Mouse (Mus musculus) kidney, embryonic 16.5 days (tissue): ENCODE results near the gene Kif1a. TPM values are rescaled to one million over a fixed set of nuclear protein-coding genes. Genes with fewer than 3 reads are reported as not detected.

Experiments used
- ATAC-seq: fragments of 200-750 bp; cut with Nextera tagmentation; 2 replicates; pipeline ENCODE4 v1.8.0; 2017; ENCODE audit warnings: moderate TSS enrichment; ENCODE audit not compliant: low FRiP score, low TSS enrichment
- H3K27ac ChIP-seq: fragments of 300-500 bp; sonication (generic); 2 replicates; pipeline ENCODE4 v1.5.1; 2014; ENCODE audit warnings: low read length
- H3K27me3 ChIP-seq: fragments of 300-500 bp; sonication (generic); 2 replicates; pipeline ENCODE4 v1.6.1; 2014; ENCODE audit warnings: low read length, control low read depth, mixed read lengths; ENCODE audit not compliant: insufficient read depth
- H3K36me3 ChIP-seq: fragments of 300-500 bp; sonication (generic); 2 replicates; pipeline ENCODE4 v1.6.1; 2014; ENCODE audit warnings: low read length, control low read depth, mixed read lengths; ENCODE audit not compliant: insufficient read depth
- H3K4me1 ChIP-seq: fragments of 300-500 bp; sonication (generic); 2 replicates; pipeline ENCODE4 v1.6.1; 2014; ENCODE audit warnings: low read length, control low read depth, mixed read lengths; ENCODE audit not compliant: insufficient read depth
- H3K4me2 ChIP-seq: fragments of 300-500 bp; sonication (generic); replicated peaks from 2 replicates; pipeline ENCODE4 v1.6.1; 2014; ENCODE audit warnings: low read depth, low read length
- H3K4me3 ChIP-seq: fragments of 300-500 bp; sonication (generic); 2 replicates; pipeline ENCODE4 v1.5.1; 2014; ENCODE audit warnings: mild to moderate bottlenecking, low read length
- H3K9ac ChIP-seq: fragments of 300-500 bp; sonication (generic); replicated peaks from 2 replicates; pipeline ENCODE4 v1.6.1; 2014; ENCODE audit warnings: low read length
- H3K9me3 ChIP-seq: fragments of 300-500 bp; sonication (generic); 2 replicates; pipeline ENCODE4 v1.6.1; 2016; ENCODE audit warnings: low read length, control low read depth
- WGBS: fragments of 180-500 bp; shearing (Covaris S2); extraction: QIAGEN DNeasy Blood & Tissue Kit; methylation state at CpG from one replicate; pipeline ENCODE4 v1.1.7; 2014; 5-methylcytosine and 5-hydroxymethylcytosine counted together
- polyA plus RNA-seq: library from polyadenylated mRNA; unstranded; fragments of >200 nt; fragmentation: Nextera tagmentation; extraction: Ambion mirVana; gene quantifications from 2 replicates; pipeline ENCODE4 v1.2.1, GENCODE M21; 2015

Gene Kif1a
- polyA plus RNA-seq, 1 experiment from 2014 or later, result 7.4 TPM

DNA sequence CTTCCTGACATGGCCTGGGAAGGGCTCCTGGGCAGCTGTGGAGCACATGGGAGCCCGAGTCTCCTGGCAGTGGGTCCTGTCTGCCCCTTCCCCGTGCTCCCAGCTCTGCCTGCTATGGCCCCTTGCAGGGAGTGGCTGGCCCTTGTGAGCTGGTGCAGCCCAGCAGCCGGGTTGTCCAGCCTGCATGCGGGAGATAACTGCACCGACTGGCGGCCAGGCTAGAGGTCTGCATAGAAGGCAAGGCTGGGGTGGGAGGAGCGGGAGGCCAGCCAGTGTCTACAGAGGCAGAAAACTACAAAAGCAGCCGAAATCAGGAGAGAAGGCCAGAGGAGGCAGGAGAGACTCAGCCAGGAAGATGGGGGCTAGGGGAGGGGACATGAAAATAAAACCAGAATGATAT is 67.8 kb downstream of the Kif1a start:
- H3K27me3 ChIP-seq, result no peaks in the 10 kb centered on the region
- WGBS, result 49% methylated on average over 8 of the region's 8 CpGs
- H3K9ac ChIP-seq, result no peak overlapping the region
- ATAC-seq, result no peak
- no peaks in the 10 kb centered on the region for H3K36me3 ChIP-seq
- H3K4me2 ChIP-seq, result no peak overlapping the region
- H3K27ac ChIP-seq, result no peak overlapping the region
- H3K4me3 ChIP-seq, result no peak overlapping the region
- no peaks in the 10 kb centered on the region for H3K9me3 ChIP-seq
- H3K4me1 ChIP-seq, result no peaks in the 10 kb centered on the region

DNA sequence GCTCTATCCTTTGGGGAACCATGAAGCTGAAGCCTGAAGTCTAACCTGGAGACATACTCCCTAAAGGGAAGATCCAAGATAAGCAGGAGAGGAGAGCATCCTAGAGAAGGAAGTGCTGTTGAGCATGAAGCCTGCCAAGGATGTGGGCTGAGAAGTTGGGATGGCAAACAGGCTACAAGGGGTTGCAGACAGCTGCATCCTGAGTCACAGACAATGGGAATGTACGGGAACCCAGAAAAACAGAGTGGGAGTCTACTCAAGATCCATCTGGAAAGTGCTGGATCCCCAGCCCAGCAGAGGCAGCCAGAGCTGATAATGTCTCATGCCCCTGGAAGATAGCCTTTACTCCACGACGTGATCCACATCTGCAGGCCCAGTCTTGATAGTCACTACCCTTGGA is 70.6 kb downstream of the Kif1a start:
- no peak overlapping the region for H3K27ac ChIP-seq
- H3K9me3 ChIP-seq, result no peaks in the 10 kb centered on the region
- no peak for ATAC-seq
- 84% methylated on average over 3 of the region's 3 CpGs for WGBS
- H3K36me3 ChIP-seq, result no peaks in the 10 kb centered on the region
- H3K4me1 ChIP-seq, result no peaks in the 10 kb centered on the region
- no peak overlapping the region for H3K9ac ChIP-seq
- no peak overlapping the region for H3K4me2 ChIP-seq
- no peaks in the 10 kb centered on the region for H3K27me3 ChIP-seq
- H3K4me3 ChIP-seq, result no peak overlapping the region

DNA sequence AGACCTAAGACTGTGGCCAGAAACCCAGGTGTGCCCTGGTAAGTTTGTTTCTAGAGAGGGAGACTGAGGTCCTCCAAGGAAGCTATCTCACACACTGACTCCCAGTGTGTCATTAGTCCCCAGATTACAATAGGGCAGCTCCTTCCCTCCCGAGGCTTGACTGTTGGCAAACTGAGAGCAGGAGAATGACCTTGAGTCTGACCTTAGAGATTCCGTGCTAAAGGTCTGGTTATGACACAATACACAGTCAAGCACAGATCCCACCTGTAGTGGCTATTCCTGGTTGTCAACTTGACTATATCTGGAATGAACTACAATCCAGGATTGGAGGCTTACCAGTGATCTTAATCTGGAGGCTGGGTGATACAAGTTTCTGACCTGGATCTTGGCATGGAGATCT is 71.7 kb downstream of the Kif1a start:
- 68% methylated on average over 2 of the region's 2 CpGs for WGBS
- no peak overlapping the region for H3K4me3 ChIP-seq
- H3K4me1 ChIP-seq, result no peaks in the 10 kb centered on the region
- no peaks in the 10 kb centered on the region for H3K27me3 ChIP-seq
- no peaks in the 10 kb centered on the region for H3K36me3 ChIP-seq
- no peak overlapping the region for H3K4me2 ChIP-seq
- H3K27ac ChIP-seq, result no peak overlapping the region
- no peak overlapping the region for H3K9ac ChIP-seq
- no peaks in the 10 kb centered on the region for H3K9me3 ChIP-seq
- ATAC-seq, result no peak

DNA sequence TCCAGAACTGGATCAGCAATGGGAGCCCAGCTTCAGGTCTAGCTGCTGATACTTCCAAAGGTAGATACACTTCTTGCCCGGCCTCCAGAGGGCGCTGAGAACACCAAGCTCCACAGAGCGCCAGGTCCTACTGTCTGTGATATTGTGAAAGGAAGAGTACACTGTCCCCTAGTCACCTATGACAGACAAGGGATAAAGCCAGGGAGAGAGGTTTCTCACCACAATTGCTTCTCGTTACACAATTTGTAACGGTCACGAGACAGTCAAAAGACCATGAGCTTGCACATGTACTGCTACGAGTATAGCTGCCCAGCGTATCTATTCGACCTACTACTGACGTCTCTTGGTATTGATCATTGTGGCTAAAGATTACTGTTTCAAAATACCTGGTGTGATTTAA is 72.4 kb downstream of the Kif1a start:
- Histone ChIP-seq H3K4me1 (no peaks in the 10 kb centered on the region), H3K27me3 (no peaks in the 10 kb centered on the region), H3K36me3 (no peaks in the 10 kb centered on the region), H3K9me3 (no peaks in the 10 kb centered on the region), H3K9ac (no peak overlapping the region), H3K4me2 (no peak overlapping the region), H3K4me3 (no peak overlapping the region), H3K27ac (no peak overlapping the region)
- 93% methylated on average over 10 of the region's 10 CpGs for WGBS
- ATAC-seq, result no peak

DNA sequence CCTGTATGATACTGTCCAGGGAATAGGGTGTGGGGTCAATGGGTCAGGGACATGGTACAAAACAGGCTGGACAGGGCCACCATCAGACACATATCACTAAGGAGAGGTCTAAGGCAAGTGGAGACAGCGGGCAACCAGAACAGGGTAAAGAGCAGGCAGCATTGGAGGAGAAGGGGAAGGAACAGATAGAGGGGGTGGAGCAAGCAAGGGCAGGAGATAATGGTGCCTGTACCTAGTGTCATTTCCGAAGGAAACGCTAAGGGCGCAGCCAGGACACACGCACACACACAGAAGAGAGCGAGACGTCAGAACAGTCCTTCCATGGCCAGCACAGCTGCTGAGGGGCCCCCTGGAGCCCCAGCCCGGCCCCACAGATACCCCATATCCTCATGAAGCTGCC is 75.2 kb downstream of the Kif1a start:
- ATAC-seq, result no peak
- Histone ChIP-seq H3K9me3 (no peaks in the 10 kb centered on the region), H3K36me3 (no peaks in the 10 kb centered on the region)

DNA sequence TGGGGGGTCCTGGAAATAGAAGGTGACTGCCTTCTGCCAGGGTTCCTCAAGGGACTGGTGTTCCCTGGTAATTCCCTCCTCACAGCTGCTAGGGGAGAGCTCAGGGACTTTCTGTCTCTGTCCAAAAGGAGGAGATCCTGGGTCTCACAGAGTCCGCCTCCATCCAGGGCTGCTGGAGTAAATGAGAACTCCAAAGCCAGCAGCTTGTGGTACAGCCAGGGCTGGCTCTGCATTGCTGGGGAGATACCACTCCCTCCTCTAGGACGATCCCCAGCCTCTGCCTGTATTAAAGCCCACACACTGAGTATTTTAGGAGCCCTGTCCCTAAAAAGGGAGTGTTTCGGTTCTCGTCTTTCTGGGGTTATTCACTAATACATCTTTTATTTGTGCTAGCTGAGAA is 81.1 kb downstream of the Kif1a start:
- Histone ChIP-seq H3K9ac (no peak overlapping the region), H3K9me3 (no peaks in the 10 kb centered on the region), H3K4me1 (no peaks in the 10 kb centered on the region), H3K4me3 (no peak overlapping the region), H3K27ac (no peak overlapping the region), H3K27me3 (no peaks in the 10 kb centered on the region), H3K4me2 (no peak overlapping the region), H3K36me3 (no peaks in the 10 kb centered on the region)
- no peak for ATAC-seq
- 73% methylated on average over 4 of the region's 4 CpGs for WGBS

More for the DNA sequence above, 75.2 kb downstream of the Kif1a start:
- H3K4me1 ChIP-seq, result no peaks in the 10 kb centered on the region
- H3K27me3 ChIP-seq, result no peaks in the 10 kb centered on the region
- H3K9ac ChIP-seq, result no peak overlapping the region
- WGBS, result 84% methylated on average over 8 of the region's 8 CpGs
- H3K4me3 ChIP-seq, result no peak overlapping the region
- no peak overlapping the region for H3K27ac ChIP-seq
- no peak overlapping the region for H3K4me2 ChIP-seq

DNA sequence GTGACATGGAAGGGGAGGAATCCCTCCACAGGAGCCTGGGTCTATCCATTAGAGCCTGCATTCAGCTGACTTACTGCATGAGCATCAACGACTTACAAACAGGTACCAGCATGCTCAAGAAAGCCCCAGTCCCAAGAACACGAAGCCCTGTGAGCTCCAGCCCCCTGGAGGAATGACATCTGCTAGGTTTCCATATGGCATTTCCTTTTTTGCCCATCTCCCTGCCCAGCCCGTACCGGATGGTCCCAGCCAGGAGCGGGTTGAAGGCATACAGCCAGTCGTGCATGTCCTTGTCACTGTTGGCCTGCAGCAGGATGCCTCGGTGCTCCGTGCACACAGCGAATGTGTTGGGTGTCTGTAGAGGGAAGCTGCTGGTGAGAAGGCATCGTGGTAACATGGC is 83.0 kb downstream of the Kif1a start:
- WGBS, result 74% methylated on average over 10 of the region's 10 CpGs
- H3K9me3 ChIP-seq, result no peaks in the 10 kb centered on the region
- H3K9ac ChIP-seq, result no peak overlapping the region
- H3K36me3 ChIP-seq, result no peaks in the 10 kb centered on the region
- ATAC-seq, result no peak
- H3K4me2 ChIP-seq, result no peak overlapping the region
- no peak overlapping the region for H3K27ac ChIP-seq
- H3K27me3 ChIP-seq, result no peaks in the 10 kb centered on the region
- H3K4me1 ChIP-seq, result no peaks in the 10 kb centered on the region
- no peak overlapping the region for H3K4me3 ChIP-seq

DNA sequence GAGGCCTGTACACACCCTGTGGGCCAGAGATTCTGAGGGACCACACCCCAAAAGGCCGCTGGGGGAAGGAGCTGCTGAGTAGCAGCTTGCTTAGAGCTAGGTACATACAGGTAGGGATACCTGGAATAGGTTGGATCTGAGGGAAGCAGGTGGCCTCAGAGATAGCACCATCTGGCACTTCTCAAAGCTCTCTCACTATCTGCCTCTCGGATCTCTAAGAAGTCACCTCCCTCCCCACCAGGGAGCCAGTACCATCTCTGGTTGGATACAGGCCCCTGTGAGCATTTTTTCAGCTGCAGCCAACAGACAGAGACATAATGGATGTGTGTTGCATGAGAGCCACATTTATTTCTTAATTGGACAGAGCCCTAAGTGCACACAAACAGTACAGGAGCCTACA is 86.6 kb downstream of the Kif1a start:
- H3K4me2 ChIP-seq, result no peak overlapping the region
- no peaks in the 10 kb centered on the region for H3K9me3 ChIP-seq
- no peaks in the 10 kb centered on the region for H3K4me1 ChIP-seq
- H3K9ac ChIP-seq, result no peak overlapping the region
- no peak overlapping the region for H3K4me3 ChIP-seq
- H3K36me3 ChIP-seq, result no peaks in the 10 kb centered on the region
- no peaks in the 10 kb centered on the region for H3K27me3 ChIP-seq
- H3K27ac ChIP-seq, result no peak overlapping the region
- WGBS, result 60% methylated on average over 2 of the region's 2 CpGs
- ATAC-seq, result no peak

DNA sequence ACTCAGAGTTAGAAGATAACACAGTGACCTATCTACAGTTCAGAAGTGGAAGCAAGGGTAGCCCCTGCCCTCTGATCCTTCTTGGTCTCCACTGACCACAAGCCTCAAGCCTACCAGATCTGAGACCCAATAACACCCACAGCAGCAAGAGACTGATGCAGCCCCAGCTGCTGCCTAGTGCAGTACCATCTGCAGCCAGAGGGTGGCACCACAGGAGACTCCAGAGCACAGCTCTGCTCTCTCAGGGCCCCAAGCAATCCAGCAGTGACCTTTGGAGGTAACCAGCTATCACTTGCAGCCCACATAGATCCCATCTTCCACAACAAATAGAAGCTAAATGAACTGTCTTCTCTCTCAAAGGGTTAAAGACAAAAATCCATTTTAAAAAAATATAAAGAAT is 87.3 kb downstream of the Kif1a start:
- Histone ChIP-seq H3K4me3 (no peak overlapping the region), H3K27me3 (no peaks in the 10 kb centered on the region), H3K4me1 (no peaks in the 10 kb centered on the region), H3K4me2 (no peak overlapping the region), H3K9me3 (no peaks in the 10 kb centered on the region), H3K9ac (no peak overlapping the region), H3K36me3 (no peaks in the 10 kb centered on the region), H3K27ac (no peak overlapping the region)
- no peak for ATAC-seq

DNA sequence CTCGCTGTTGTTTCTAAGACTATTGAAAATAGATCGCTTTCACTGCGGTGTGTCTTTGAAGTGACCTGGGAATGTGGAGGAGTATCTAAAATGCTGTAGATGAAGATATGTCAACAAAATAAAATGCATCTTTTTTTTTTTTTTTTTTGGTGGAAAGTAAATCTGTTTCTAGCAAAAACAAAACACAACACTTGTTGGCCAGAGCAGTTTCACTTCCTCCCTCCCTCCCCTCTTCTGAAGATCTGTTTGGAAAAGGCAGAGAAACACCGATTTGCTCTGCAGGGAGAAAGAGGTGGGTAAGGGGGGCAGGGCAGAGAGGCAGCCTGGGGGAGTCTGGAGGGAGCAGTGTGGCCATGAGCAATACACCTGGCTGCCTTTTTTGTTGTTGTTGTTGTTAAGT is 88.4 kb downstream of the Kif1a start:
- WGBS, result 79% methylated on average over 4 of the region's 4 CpGs
- Histone ChIP-seq H3K4me1 (peaks cover 3% of the 10 kb centered on the region; the same call in 1 of the 2 replicates), H3K4me3 (no peak overlapping the region), H3K9me3 (no peaks in the 10 kb centered on the region), H3K27ac (no peak overlapping the region), H3K36me3 (no peaks in the 10 kb centered on the region), H3K27me3 (no peaks in the 10 kb centered on the region), H3K4me2 (no peak overlapping the region), H3K9ac (no peak overlapping the region)
- ATAC-seq, result no peak

DNA sequence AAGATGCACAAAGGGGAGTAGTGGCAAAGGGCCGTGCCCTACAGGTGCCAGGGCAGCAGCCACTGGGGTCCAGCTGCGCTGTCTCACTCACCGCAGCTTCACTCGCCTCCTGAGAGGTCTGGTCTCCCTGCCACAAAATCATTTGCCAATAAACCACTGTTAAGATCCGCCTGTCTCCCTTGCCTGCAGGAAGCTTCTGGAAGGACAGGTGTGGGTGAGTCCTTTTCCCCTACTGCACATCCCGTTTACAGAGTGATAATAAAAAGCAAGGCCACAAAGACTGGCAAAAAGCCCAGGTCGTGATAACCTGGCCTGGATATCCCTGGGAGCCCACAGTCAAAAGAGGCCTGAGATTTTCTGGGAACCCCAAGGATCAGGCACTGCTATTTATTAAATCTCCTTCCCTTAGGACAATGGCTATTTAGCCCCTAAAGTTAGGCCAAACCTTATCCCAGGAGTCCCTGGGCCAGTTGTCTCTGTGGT is 89.6 kb downstream of the Kif1a start:
- WGBS, result 71% methylated on average over 7 of the region's 7 CpGs
- no peak for ATAC-seq

More for the DNA sequence above, 89.6 kb downstream of the Kif1a start:
- Histone ChIP-seq H3K4me3 (no peak overlapping the region), H3K9me3 (no peaks in the 10 kb centered on the region), H3K4me2 (no peak overlapping the region), H3K4me1 (peaks cover 3% of the 10 kb centered on the region; the same call in 1 of the 2 replicates), H3K27me3 (no peaks in the 10 kb centered on the region), H3K27ac (no peak overlapping the region), H3K9ac (no peak overlapping the region), H3K36me3 (no peaks in the 10 kb centered on the region)
